Mouse (Mus musculus): Measurements from ENCODE around the gene 3300002I08Rik.
"Not testable (repeated sequence)": the region's sequence is repeated elsewhere in the genome, so short reads cannot be mapped to it uniquely, and the experiment has no call there.

The 3300002I08Rik gene

GRCm38 (mm10) chr2:150362113-150362877 lies at the start of gene 3300002I08Rik:
Gene 3300002I08Rik (minus strand): TSS chr2:150362765.
- peak; percentile 92 for DNase-seq (ENCODE audit: low read depth, low spot score)

GRCm38 (mm10) chr2:150412146-150412545 lies 49.6 kb upstream of the 3300002I08Rik start:
- not testable (repeated sequence) for DNase-seq (ENCODE audit: low read depth, low spot score)

- DNase-seq (ENCODE audit: low read depth, low spot score), result peak; percentile 48
Observed at GRCm38 (mm10) chr2:150390198-150390597, 27.6 kb upstream of the 3300002I08Rik start.

- not testable (repeated sequence) for DNase-seq (ENCODE audit: low read depth, low spot score)
Observed at GRCm38 (mm10) chr2:150385553-150386106, 23.1 kb upstream of the 3300002I08Rik start.

- DNase-seq (ENCODE audit: low read depth, low spot score), result no peak
Observed at GRCm38 (mm10) chr2:150362878-150363229, 289 bp upstream of the 3300002I08Rik start.

- DNase-seq (ENCODE audit: low read depth, low spot score), result not testable (repeated sequence)
Observed at GRCm38 (mm10) chr2:150357136-150357535, 5.4 kb downstream of the 3300002I08Rik start.

- no peak for DNase-seq (ENCODE audit: low read depth, low spot score)
Observed at GRCm38 (mm10) chr2:150323402-150323801, 39.2 kb downstream of the 3300002I08Rik start, which contains the start of gene Gm10130. Gene Gm10130 (plus strand): TSS chr2:150323702.

- no peak for DNase-seq (ENCODE audit: low read depth, low spot score)
Observed at GRCm38 (mm10) chr2:150318973-150319372, 43.6 kb downstream of the 3300002I08Rik start.

- no peak for DNase-seq (ENCODE audit: low read depth, low spot score)
Observed at GRCm38 (mm10) chr2:150316140-150316539, 46.4 kb downstream of the 3300002I08Rik start.

GRCm38 (mm10) chr2:150310952-150311884 lies 51.3 kb downstream of the 3300002I08Rik start:
- not testable (repeated sequence) for DNase-seq (ENCODE audit: low read depth, low spot score)

- peak; percentile 3 for DNase-seq (ENCODE audit: low read depth, low spot score)
Observed at GRCm38 (mm10) chr2:150307183-150307773, 55.3 kb downstream of the 3300002I08Rik start.

GRCm38 (mm10) chr2:150299096-150299495 lies 63.5 kb downstream of the 3300002I08Rik start:
- no peak for DNase-seq (ENCODE audit: low read depth, low spot score)

- DNase-seq (ENCODE audit: low read depth, low spot score), result no peak
Observed at GRCm38 (mm10) chr2:150293669-150294068, 68.9 kb downstream of the 3300002I08Rik start.

Measured in A20 (cell line).